Mouse (Mus musculus) embryonic fibroblast, embryonic 13.5 days (primary cell): Measurements from ENCODE around the gene Narfl. TPM values are rescaled to one million over a fixed set of nuclear protein-coding genes. Genes with fewer than 3 reads are reported as not detected.
A peak's percentile ranks its signal among the peaks of the same experiment; 100 is the strongest.

Experiments
- H3K27ac ChIP-seq: 2 replicates; pipeline ENCODE4 v1.5.1; 2012; ENCODE audit warnings: low read length, control low read depth, inconsistent platforms; ENCODE audit not compliant: insufficient read depth
- H3K4me1 ChIP-seq: 2 replicates; pipeline ENCODE4 v1.6.1; 2011; ENCODE audit warnings: low read length; ENCODE audit not compliant: control insufficient read depth, insufficient read depth
- H3K4me3 ChIP-seq: 2 replicates; pipeline ENCODE4 v1.5.1; 2011; ENCODE audit warnings: mild to moderate bottlenecking, control low read depth, low read length; ENCODE audit not compliant: insufficient read depth
- CTCF ChIP-seq: IDR thresholded peaks from 2 replicates; pipeline ENCODE4 v1.5.1; 2011; ENCODE audit warnings: mild to moderate bottlenecking, control low read depth, low read length, moderate library complexity, borderline replicate concordance; ENCODE audit not compliant: insufficient read depth
- POLR2A ChIP-seq: IDR thresholded peaks from 2 replicates; pipeline ENCODE4 v1.6.1; 2011; ENCODE audit warnings: low read depth, mild to moderate bottlenecking, control low read depth, low read length, moderate library complexity
- polyA plus RNA-seq: library from polyadenylated mRNA; stranded (reverse); fragments of >200 nt; gene quantifications from 2 replicates; pipeline ENCODE4 v1.2.4, GENCODE M21; 2011; ENCODE audit warnings: low read depth; ENCODE audit not compliant: missing spikeins, insufficient read length

Narfl gene
- polyA plus RNA-seq, 1 experiment = 14.6 TPM

DNA sequence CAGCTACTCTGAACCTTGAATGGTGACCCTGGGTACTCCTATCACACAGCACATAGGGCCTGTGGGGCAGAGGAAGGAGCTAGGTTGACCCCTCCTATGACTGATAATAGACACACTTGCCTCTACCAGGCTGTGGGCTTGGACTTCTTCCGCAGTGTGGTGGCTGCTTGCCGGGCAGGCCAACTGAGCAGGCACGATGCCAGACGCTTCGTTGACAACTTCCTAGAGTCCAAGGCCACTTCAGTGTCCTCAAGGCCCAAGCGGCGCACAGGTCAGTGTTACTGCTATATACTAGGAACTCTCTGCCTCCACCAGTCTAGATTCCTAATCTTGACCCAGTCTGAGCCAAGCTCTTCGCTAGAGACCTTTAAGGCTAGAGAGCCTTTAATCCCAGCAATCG is 29.7 kb upstream of the Narfl start:
- H3K4me3 ChIP-seq = no peak overlapping the region
- H3K4me1 ChIP-seq = no peaks in the 10 kb centered on the region
- no peak for TF ChIP-seq POLR2A
- TF ChIP-seq CTCF = no peak
- H3K27ac ChIP-seq = no peak overlapping the region

- TF ChIP-seq POLR2A (no peak), CTCF (no peak)
- H3K4me1 ChIP-seq = no peaks in the 10 kb centered on the region
- no peak overlapping the region for H3K4me3 ChIP-seq
- no peak overlapping the region for H3K27ac ChIP-seq
Measured at GRCm38 (mm10) chr17:25744311-25744710, 29.3 kb upstream of the Narfl start.

GRCm38 (mm10) chr17:25748238-25748637 is 25.3 kb upstream of the Narfl start:
- Histone ChIP-seq H3K4me3 (no peak overlapping the region), H3K27ac (no peak overlapping the region), H3K4me1 (peaks cover 3% of the 10 kb centered on the region; the same call in 1 of the 2 replicates)
- TF ChIP-seq POLR2A (no peak), CTCF (no peak)

DNA sequence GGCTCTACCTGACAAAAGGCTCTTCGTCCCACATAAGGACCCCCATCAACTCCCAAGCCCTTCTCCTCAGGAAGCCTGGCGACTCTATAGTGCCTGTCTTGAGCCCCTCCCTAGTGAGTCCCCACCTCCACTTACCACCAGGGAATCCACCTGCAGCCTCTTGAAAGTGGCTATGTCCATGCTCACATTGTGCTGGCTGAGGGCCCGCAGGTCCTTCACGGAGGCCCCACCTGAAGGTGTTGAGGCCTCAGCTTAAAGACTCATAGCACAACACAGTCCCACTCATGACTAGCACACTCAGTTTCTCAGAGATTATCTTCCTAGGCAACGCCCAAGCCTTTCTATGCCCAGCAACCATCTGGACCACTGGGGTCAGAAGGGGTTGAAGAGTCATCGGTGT is 24.3 kb upstream of the Narfl start:
- Histone ChIP-seq H3K4me3 (no peak overlapping the region), H3K27ac (no peak overlapping the region), H3K4me1 (peaks cover 3% of the 10 kb centered on the region; the same call in 1 of the 2 replicates)
- TF ChIP-seq POLR2A (no peak), CTCF (no peak)

DNA sequence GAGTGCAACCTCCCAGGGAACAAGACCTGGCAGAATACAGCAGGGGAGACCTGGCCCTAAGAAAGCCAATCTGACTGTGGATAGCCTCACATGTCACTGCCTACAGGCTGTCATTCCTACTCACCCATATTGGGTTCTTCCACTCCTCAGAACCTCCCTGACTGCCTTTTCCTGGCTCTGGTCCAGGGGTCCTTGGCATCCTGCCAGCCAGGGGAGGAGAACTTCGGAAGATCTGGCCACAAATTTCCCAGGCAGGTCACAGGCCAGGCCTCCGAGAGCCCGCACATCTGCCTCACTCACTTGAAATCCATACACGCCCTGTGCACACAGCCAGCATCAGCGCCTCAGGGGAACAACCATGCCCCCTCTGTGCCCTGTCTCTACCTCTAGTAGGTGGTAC is 22.1 kb upstream of the Narfl start:
- H3K4me3 ChIP-seq = no peak overlapping the region
- peaks cover 9% of the 10 kb centered on the region for H3K4me1 ChIP-seq
- TF ChIP-seq POLR2A (no peak), CTCF (no peak)
- no peak overlapping the region for H3K27ac ChIP-seq

GRCm38 (mm10) chr17:25754241-25754640 is 19.3 kb upstream of the Narfl start, which contains the start of gene Msln:
Gene Msln (minus strand): TSS chr17:25754378.
- peaks cover 18% of the 10 kb centered on the region for H3K4me1 ChIP-seq
- no peak for TF ChIP-seq POLR2A
- H3K27ac ChIP-seq = no peak within 1 kb of the TSS
- H3K4me3 ChIP-seq = no peak within 1 kb of the TSS

- Histone ChIP-seq H3K27ac (no peak overlapping the region), H3K4me3 (no peak overlapping the region), H3K4me1 (peaks cover 18% of the 10 kb centered on the region)
- TF ChIP-seq POLR2A = no peak
- TF ChIP-seq CTCF = no peak
Measured at GRCm38 (mm10) chr17:25755086-25755485, 18.5 kb upstream of the Narfl start.

DNA sequence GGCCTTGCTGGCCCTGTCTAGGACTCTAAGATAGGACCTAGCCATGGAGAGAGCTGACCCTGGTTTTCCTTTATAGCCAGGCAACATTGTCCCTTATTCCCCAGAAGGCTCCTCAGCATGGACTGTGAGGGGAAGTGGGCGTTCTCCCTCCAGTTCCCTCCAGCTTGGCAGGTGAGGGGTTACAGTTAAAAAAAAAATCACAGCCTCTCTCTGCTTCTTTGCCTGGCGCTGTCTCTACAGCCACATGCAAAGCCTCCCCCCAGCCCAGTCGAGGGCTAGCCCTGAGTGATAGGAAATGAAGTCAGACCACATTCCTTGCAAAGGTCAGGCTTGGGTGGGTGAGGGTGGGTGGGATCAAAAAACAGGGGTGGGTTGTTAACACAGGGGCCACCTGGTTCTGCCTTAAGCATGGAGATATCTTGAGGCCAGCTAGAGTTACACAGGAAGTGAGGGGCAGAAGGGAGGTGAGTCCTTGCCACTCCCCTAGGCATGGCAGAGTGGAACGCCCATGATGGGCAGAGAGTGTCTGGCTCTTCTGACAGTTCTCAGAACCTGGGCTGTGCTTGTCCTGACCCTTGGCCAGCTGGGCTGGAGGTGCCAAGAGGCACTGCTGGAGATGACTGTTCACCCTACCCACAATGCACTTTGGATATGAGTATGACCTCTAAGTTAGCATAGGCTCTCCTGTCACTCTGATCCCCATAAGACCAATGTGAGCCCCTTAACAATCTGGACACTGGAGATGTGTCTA is 17.8 kb upstream of the Narfl start:
- Histone ChIP-seq H3K4me3 (no peak overlapping the region), H3K27ac (peak overlapping the region; percentile 49), H3K4me1 (peaks cover 18% of the 10 kb centered on the region)
- TF ChIP-seq CTCF (no peak), POLR2A (no peak)

- TF ChIP-seq POLR2A = no peak
- TF ChIP-seq CTCF = no peak
- peaks cover 15% of the 10 kb centered on the region for H3K4me1 ChIP-seq
- peak overlapping the region; percentile 76 for H3K27ac ChIP-seq
- no peak overlapping the region for H3K4me3 ChIP-seq
Measured at GRCm38 (mm10) chr17:25756378-25757242, 17.0 kb upstream of the Narfl start.

DNA sequence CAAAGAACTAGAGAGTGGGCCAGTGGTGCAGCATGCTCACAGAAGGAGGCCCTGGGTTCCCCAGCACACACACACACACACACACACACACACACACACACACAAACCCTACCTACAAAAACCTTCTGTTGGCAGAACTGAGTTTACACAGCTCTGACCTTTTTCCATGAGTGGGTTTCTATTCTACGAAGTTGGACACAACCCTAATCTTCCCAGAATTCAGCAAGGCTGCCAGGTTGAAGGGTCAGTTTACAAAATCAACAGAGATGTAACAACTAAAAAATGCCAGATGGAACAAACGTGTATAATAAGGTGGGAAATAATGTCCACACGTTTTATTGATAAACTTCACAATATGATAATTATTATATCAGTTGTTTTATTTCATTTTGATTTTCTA is 15.9 kb upstream of the Narfl start:
- Histone ChIP-seq H3K27ac (peak overlapping the region; percentile 76; the same call in 1 of the 2 replicates), H3K4me3 (no peak overlapping the region), H3K4me1 (peaks cover 15% of the 10 kb centered on the region)
- TF ChIP-seq CTCF (no peak), POLR2A (no peak)
